Mouse (Mus musculus) Patski (cell line): ENCODE measurements around the gene Gm33543. TPM values are rescaled to one million over a fixed set of nuclear protein-coding genes. Genes with fewer than 3 reads are reported as not detected.

ENCODE experiments used
- ATAC-seq: fragments of 100-300 bp; one replicate; pipeline ENCODE4 v1.8.0; 2021
- CTCF ChIA-PET: fragments of 350-600 bp; sonication (Branson Sonifier 250); formaldehyde crosslinking; loops from one replicate; lab custom pipeline; 2022; ENCODE audit warnings: inconsistent platforms; lab: Charles Lee
- POLR2A ChIA-PET: fragments of 350-600 bp; sonication (Branson Sonifier 250); formaldehyde crosslinking; loops from one replicate; lab custom pipeline; 2022; ENCODE audit warnings: antibody characterized with exemption, inconsistent platforms; lab: Charles Lee
- DNase-seq: peaks from one replicate; pipeline ENCODE4 v3.0.0-alpha.2; 2011; ENCODE audit warnings: low read depth, low spot score
- H3K27me3 ChIP-seq: fragments of 371-371 bp; one replicate; pipeline ENCODE4 v1.5.1; 2021
- CTCF ChIP-seq: fragments of 100-300 bp; IDR thresholded peaks from one replicate; pipeline ENCODE4 v1.5.1; 2021
- in situ Hi-C: fragments of 300-500 bp; cut with MboI; formaldehyde crosslinking; loops from 3 replicates; pipeline ENCODE4 v1.11.1; 2018; ENCODE audit warnings: low pct_unique_long_range_greater_than_20kb, mixed read lengths
- polyA plus RNA-seq: library from polyadenylated mRNA; unstranded; gene quantifications from one replicate; pipeline ENCODE4 v1.2.3, GENCODE M21; 2021

Gm33543 gene
- polyA plus RNA-seq, 1 experiment from 2014 or later, result not detected

GRCm38 (mm10) chr10:95800693-95801442, 41.9 kb downstream of the Gm33543 start:
- in situ Hi-C loops, result no loop called here
- ChIA-PET CTCF (interaction anchor here (0.7 to 2.1 kb wide), 3 partner anchors 9 to 77 kb away, joined by 3 to 5 read pairs (median 4); no protein-coding TSS in a partner anchor), POLR2A (interaction anchor here (0.5 to 0.7 kb wide), 2 partner anchors 21 to 36 kb away, joined by 3 read pairs; no protein-coding TSS in a partner anchor)
- ATAC-seq (no peak), DNase-seq (no peak)
- H3K27me3 ChIP-seq, result no peaks in the 10 kb centered on the region
- no peak for TF ChIP-seq CTCF

- H3K27me3 ChIP-seq, result no peaks in the 10 kb centered on the region
- ChIA-PET CTCF (no interaction called here), POLR2A (interaction anchor here (1.4 kb wide), 1 partner anchor 20 kb away, joined by 3 read pairs; no protein-coding TSS in a partner anchor)
- in situ Hi-C loops, result no loop called here
- DNase-seq (no peak), ATAC-seq (no peak)
- no peak for TF ChIP-seq CTCF
Measured at GRCm38 (mm10) chr10:95797645-95798395, 44.9 kb downstream of the Gm33543 start.

GRCm38 (mm10) chr10:95795500-95795899, 47.2 kb downstream of the Gm33543 start:
- in situ Hi-C loops, result no loop called here
- no peak for ATAC-seq
- ChIA-PET CTCF (interaction anchor here (1.2 to 2.9 kb wide), 4 partner anchors 9 to 234 kb away, joined by 3 to 10 read pairs (median 4); no protein-coding TSS in a partner anchor), POLR2A (no interaction called here)
- DNase-seq, result no peak
- no peaks in the 10 kb centered on the region for H3K27me3 ChIP-seq
- no peak for TF ChIP-seq CTCF

- CTCF ChIA-PET, result interaction anchor here (1.2 to 2.9 kb wide), 3 partner anchors 10 to 25 kb away, joined by 3 to 10 read pairs (median 4); no protein-coding TSS in a partner anchor
- ATAC-seq (no peak), DNase-seq (no peak)
- POLR2A ChIA-PET, result no interaction called here
- no peak for TF ChIP-seq CTCF
- in situ Hi-C loops, result no loop called here
- H3K27me3 ChIP-seq, result no peaks in the 10 kb centered on the region
Measured at GRCm38 (mm10) chr10:95794706-95795105, 48.0 kb downstream of the Gm33543 start.

GRCm38 (mm10) chr10:95791427-95791804, 51.3 kb downstream of the Gm33543 start:
- ChIA-PET POLR2A (no interaction called here), CTCF (interaction anchor here (1.8 kb wide), 1 partner anchor 9 kb away, joined by 4 read pairs; no protein-coding TSS in a partner anchor)
- DNase-seq (no peak), ATAC-seq (no peak)
- TF ChIP-seq CTCF, result no peak
- in situ Hi-C loops, result no loop called here
- no peaks in the 10 kb centered on the region for H3K27me3 ChIP-seq

GRCm38 (mm10) chr10:95790771-95791426, 51.8 kb downstream of the Gm33543 start:
- CTCF ChIA-PET, result interaction anchor here (1.8 kb wide), 1 partner anchor 10 kb away, joined by 4 read pairs; no protein-coding TSS in a partner anchor
- POLR2A ChIA-PET, result no interaction called here
- in situ Hi-C loops, result no loop called here
- ATAC-seq (no peak), DNase-seq (no peak)
- TF ChIP-seq CTCF, result no peak
- H3K27me3 ChIP-seq, result no peaks in the 10 kb centered on the region

GRCm38 (mm10) chr10:95787176-95787575, 55.6 kb downstream of the Gm33543 start:
- H3K27me3 ChIP-seq, result no peaks in the 10 kb centered on the region
- ATAC-seq (no peak), DNase-seq (no peak)
- ChIA-PET CTCF (interaction anchor here (1.8 kb wide), 1 partner anchor 10 kb away, joined by 4 read pairs; no protein-coding TSS in a partner anchor), POLR2A (no interaction called here)
- in situ Hi-C loops, result no loop called here
- no peak for TF ChIP-seq CTCF

GRCm38 (mm10) chr10:95784837-95785236, 57.9 kb downstream of the Gm33543 start:
- ChIA-PET CTCF (no interaction called here), POLR2A (no interaction called here)
- DNase-seq (no peak), ATAC-seq (no peak)
- no peaks in the 10 kb centered on the region for H3K27me3 ChIP-seq
- in situ Hi-C loops, result no loop called here
- TF ChIP-seq CTCF, result no peak

GRCm38 (mm10) chr10:95780881-95781600, 61.7 kb downstream of the Gm33543 start:
- in situ Hi-C loops, result no loop called here
- ChIA-PET POLR2A (no interaction called here), CTCF (interaction anchor here (1.4 kb wide), 1 partner anchor 77 kb away, joined by 3 read pairs; no protein-coding TSS in a partner anchor)
- H3K27me3 ChIP-seq, result no peaks in the 10 kb centered on the region
- TF ChIP-seq CTCF, result no peak
- DNase-seq, result no peak
- peak; percentile 65 for ATAC-seq
